Mouse (Mus musculus): Measurements from ENCODE around the gene Cst11. TPM values are rescaled to one million over a fixed set of nuclear protein-coding genes. Genes with fewer than 3 reads are reported as not detected.

Gene Cst11
- polyA plus RNA-seq (2015; fragmentation: Illumina TruSeq; extraction: RNeasy Lipid Tissue Mini Kit (QIAGEN cat#74804); ENCODE audit: low read depth, low replicate concordance) = not detected

GRCm38 (mm10) chr2:148771397-148771796 is at the start of gene Cst11:
Gene Cst11, minus strand, starts transcription at chr2:148771497.

GRCm38 (mm10) chr2:148819909-148820308 is 48.6 kb upstream of the Cst11 start, which contains the start of gene Cst13:
Gene Cst13, plus strand, starts transcription at chr2:148820081.

GRCm38 (mm10) chr2:148798485-148798884 is 27.2 kb upstream of the Cst11 start, which contains the start of gene Cst8:
Gene Cst8, plus strand, starts transcription at chr2:148798785.

GRCm38 (mm10) chr2:148789142-148789541 is 17.8 kb upstream of the Cst11 start, which contains the start of gene Cst12:
Gene Cst12, plus strand, starts transcription at chr2:148789361.

GRCm38 (mm10) chr2:148781709-148782108 is 10.4 kb upstream of the Cst11 start, which contains the start of gene 8030411F24Rik:
Gene 8030411F24Rik, plus strand, starts transcription at chr2:148782009.

GRCm38 (mm10) chr2:148750058-148750457 is 21.2 kb downstream of the Cst11 start, which contains the start of gene Cstl1:
Gene Cstl1, plus strand, starts transcription at chr2:148750358.

GRCm38 (mm10) chr2:148732327-148733000 is 38.8 kb downstream of the Cst11 start, which contains the start of gene Napb:
Gene Napb, minus strand, starts transcription at chr2:148732467.

Other genes starting within 250 kb of the Cst11 start
- 18.9 TPM for gene Nxt1, start 98.9 kb downstream of the Cst11 start, polyA plus RNA-seq (2015; fragmentation: Illumina TruSeq; extraction: RNeasy Lipid Tissue Mini Kit (QIAGEN cat#74804); ENCODE audit: low read depth, low replicate concordance)
- gene Gzf1, start 90.5 kb downstream of the Cst11 start, polyA plus RNA-seq (2015; fragmentation: Illumina TruSeq; extraction: RNeasy Lipid Tissue Mini Kit (QIAGEN cat#74804); ENCODE audit: low read depth, low replicate concordance) = 28.2 TPM
- 321 TPM for gene Napb, start 39.0 kb downstream of the Cst11 start, polyA plus RNA-seq (2015; fragmentation: Illumina TruSeq; extraction: RNeasy Lipid Tissue Mini Kit (QIAGEN cat#74804); ENCODE audit: low read depth, low replicate concordance)
- gene Cstl1, start 21.1 kb downstream of the Cst11 start, polyA plus RNA-seq (2015; fragmentation: Illumina TruSeq; extraction: RNeasy Lipid Tissue Mini Kit (QIAGEN cat#74804); ENCODE audit: low read depth, low replicate concordance) = not detected
- gene 8030411F24Rik, start 10.5 kb upstream of the Cst11 start, polyA plus RNA-seq (2015; fragmentation: Illumina TruSeq; extraction: RNeasy Lipid Tissue Mini Kit (QIAGEN cat#74804); ENCODE audit: low read depth, low replicate concordance) = not detected
- gene Cst12, start 17.9 kb upstream of the Cst11 start, polyA plus RNA-seq (2015; fragmentation: Illumina TruSeq; extraction: RNeasy Lipid Tissue Mini Kit (QIAGEN cat#74804); ENCODE audit: low read depth, low replicate concordance) = not detected
- gene Cst8, start 27.3 kb upstream of the Cst11 start, polyA plus RNA-seq (2015; fragmentation: Illumina TruSeq; extraction: RNeasy Lipid Tissue Mini Kit (QIAGEN cat#74804); ENCODE audit: low read depth, low replicate concordance) = not detected
- gene Cst13, start 48.6 kb upstream of the Cst11 start, polyA plus RNA-seq (2015; fragmentation: Illumina TruSeq; extraction: RNeasy Lipid Tissue Mini Kit (QIAGEN cat#74804); ENCODE audit: low read depth, low replicate concordance) = not detected
- not detected for gene Cst9, start 63.6 kb upstream of the Cst11 start, polyA plus RNA-seq (2015; fragmentation: Illumina TruSeq; extraction: RNeasy Lipid Tissue Mini Kit (QIAGEN cat#74804); ENCODE audit: low read depth, low replicate concordance)
- not detected for gene 9230104L09Rik, start 93.5 kb upstream of the Cst11 start, polyA plus RNA-seq (2015; fragmentation: Illumina TruSeq; extraction: RNeasy Lipid Tissue Mini Kit (QIAGEN cat#74804); ENCODE audit: low read depth, low replicate concordance)
- gene Cst3, start 104.2 kb upstream of the Cst11 start, polyA plus RNA-seq (2015; fragmentation: Illumina TruSeq; extraction: RNeasy Lipid Tissue Mini Kit (QIAGEN cat#74804); ENCODE audit: low read depth, low replicate concordance) = 3,491 TPM
- not detected for gene Gm1330, start 231.8 kb upstream of the Cst11 start, polyA plus RNA-seq (2015; fragmentation: Illumina TruSeq; extraction: RNeasy Lipid Tissue Mini Kit (QIAGEN cat#74804); ENCODE audit: low read depth, low replicate concordance)
- gene Gm10750, start 245.7 kb upstream of the Cst11 start, polyA plus RNA-seq (2015; fragmentation: Illumina TruSeq; extraction: RNeasy Lipid Tissue Mini Kit (QIAGEN cat#74804); ENCODE audit: low read depth, low replicate concordance) = not detected

Data from brain, adult 10 weeks (tissue).